Mouse (Mus musculus): ENCODE measurements at regions not wholly inside any gene's neighbourhood (a gene's known extent, or its start where the extent isn't known, plus 50 kb on each side); places are given as distances from the start of the nearest gene placed in this dataset.

GRCm38 (mm10) chr13:54285968-54286367 lies 85.2 kb upstream of the Cplx2 start:
- peak in 1 of 2 experiments; percentile 83 for DNase-seq (ENCODE audit: low spot score in 2 of 2)

- no peak for DNase-seq (ENCODE audit: low spot score in 2 of 2)
These were observed 84.5 kb upstream of the Cplx2 start for GRCm38 (mm10) chr13:54286616-54287015.

GRCm38 (mm10) chr13:54290066-54290465 lies 81.1 kb upstream of the Cplx2 start:
- no peak for DNase-seq (ENCODE audit: low spot score in 2 of 2)

- DNase-seq (ENCODE audit: low spot score in 2 of 2), result no peak
These were observed 78.8 kb upstream of the Cplx2 start for GRCm38 (mm10) chr13:54292394-54292793.

- DNase-seq (ENCODE audit: low spot score in 2 of 2), result no peak
These were observed 78.1 kb upstream of the Cplx2 start for GRCm38 (mm10) chr13:54293006-54293405.

- no peak for DNase-seq (ENCODE audit: low spot score in 2 of 2)
These were observed 75.5 kb upstream of the Cplx2 start for GRCm38 (mm10) chr13:54295475-54296259.

- no peak for DNase-seq (ENCODE audit: low spot score in 2 of 2)
These were observed 74.9 kb upstream of the Cplx2 start for GRCm38 (mm10) chr13:54296260-54296555.

- no peak for DNase-seq (ENCODE audit: low spot score in 2 of 2)
These were observed 72.3 kb upstream of the Cplx2 start for GRCm38 (mm10) chr13:54298851-54299250.

GRCm38 (mm10) chr13:54299295-54299694 lies 71.9 kb upstream of the Cplx2 start:
- no peak for DNase-seq (ENCODE audit: low spot score in 2 of 2)

- DNase-seq (ENCODE audit: low spot score in 2 of 2), result no peak
These were observed 70.0 kb upstream of the Cplx2 start for GRCm38 (mm10) chr13:54301110-54301509.

GRCm38 (mm10) chr13:54301677-54302076 lies 69.5 kb upstream of the Cplx2 start:
- DNase-seq (ENCODE audit: low spot score in 2 of 2), result no peak

GRCm38 (mm10) chr13:54302351-54303070 lies 68.6 kb upstream of the Cplx2 start:
- DNase-seq (ENCODE audit: low spot score in 2 of 2), result peak in 1 of 2 experiments; percentile 44

GRCm38 (mm10) chr13:54303071-54303924 lies 67.9 kb upstream of the Cplx2 start:
- DNase-seq (ENCODE audit: low spot score in 2 of 2), result peak; percentile 82 to 90

- DNase-seq (ENCODE audit: low spot score in 2 of 2), result no peak
These were observed 66.9 kb upstream of the Cplx2 start for GRCm38 (mm10) chr13:54304251-54304650.

GRCm38 (mm10) chr13:54308591-54308990 lies 62.6 kb upstream of the Cplx2 start:
- DNase-seq (ENCODE audit: low spot score in 2 of 2), result no peak

GRCm38 (mm10) chr13:54309354-54309753 lies 61.8 kb upstream of the Cplx2 start:
- peak in 1 of 2 experiments; percentile 43 for DNase-seq (ENCODE audit: low spot score in 2 of 2)

- no peak for DNase-seq (ENCODE audit: low spot score in 2 of 2)
These were observed 61.0 kb upstream of the Cplx2 start for GRCm38 (mm10) chr13:54310144-54310543.

- DNase-seq (ENCODE audit: low spot score in 2 of 2), result no peak
These were observed 59.7 kb upstream of the Cplx2 start for GRCm38 (mm10) chr13:54311327-54312026.

GRCm38 (mm10) chr13:54312405-54313185 lies 58.6 kb upstream of the Cplx2 start:
- peak in 1 of 2 experiments; percentile 81 for DNase-seq (ENCODE audit: low spot score in 2 of 2)

GRCm38 (mm10) chr13:54315333-54315732 lies 55.8 kb upstream of the Cplx2 start:
- no peak for DNase-seq (ENCODE audit: low spot score in 2 of 2)

GRCm38 (mm10) chr13:54316907-54317306 lies 54.2 kb upstream of the Cplx2 start:
- DNase-seq (ENCODE audit: low spot score in 2 of 2), result no peak

Measured in left cerebral cortex, adult 9 months (tissue).